Comparison of ENCODE assay signal across 8 mouse cellular contexts in the genomic region with DNA sequence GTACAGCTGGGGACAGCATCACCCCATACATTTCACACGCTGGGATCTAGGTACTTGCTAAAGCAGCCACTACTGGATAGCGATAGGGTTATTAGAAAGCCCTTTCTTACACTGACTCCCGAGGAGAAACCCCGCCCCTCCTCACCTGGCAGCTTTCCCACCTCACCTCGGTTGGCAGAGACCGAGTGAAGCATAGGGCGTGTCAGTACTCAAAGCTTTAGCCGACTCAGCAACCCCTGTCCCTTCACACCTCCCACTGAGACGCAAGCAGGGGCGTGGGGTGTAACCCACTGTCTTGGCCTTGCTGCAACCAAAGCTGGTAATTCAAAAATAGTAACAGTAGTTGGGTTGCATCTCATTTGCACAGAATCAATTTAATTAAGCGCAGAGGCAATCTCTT. TPM values are rescaled to one million over a fixed set of nuclear protein-coding genes. Genes with fewer than 3 reads are reported as not detected.
DNase-seq lines count a peak whose midpoint lies in the region; ATAC-seq and TF ChIP-seq lines count a peak whose summit lies in the region.

No protein-coding gene starts in this region.

- WGBS in heart, embryonic 10.5 days, result 4% methylated on average over 11 of the region's 11 CpGs
- WGBS in lung, postnatal 0 days, result 7% methylated on average over 11 of the region's 11 CpGs

- H3K9me3 ChIP-seq in heart, embryonic 10.5 days, result no peaks in the 10 kb centered on the region
- H3K9me3 ChIP-seq in lung, postnatal 0 days (ENCODE audit: low read length), result no peaks in the 10 kb centered on the region

- H3K4me1 ChIP-seq in heart, embryonic 10.5 days, result peaks cover 88% of the 10 kb centered on the region
- H3K4me1 ChIP-seq in lung, postnatal 0 days (ENCODE audit: insufficient read depth, low read depth, low read length), result peaks cover 34% of the 10 kb centered on the region

- DNase-seq in 3134 (ENCODE audit: extremely low read depth, insufficient read length, low spot score) (peak; percentile 79), ZHBTc4 (ENCODE audit: low read depth, low spot score) (peak; percentile 23)
- DNase-seq in heart, embryonic 10.5 days (ENCODE audit: low spot score), result no peak
- DNase-seq in kidney, adult 8-10 months, result peak; percentile 81 to 89
- peak; percentile 62 for DNase-seq in lung, postnatal 0 days (ENCODE audit: low spot score)
- DNase-seq in right cerebral cortex, postnatal 14 days, result no peak
- no peak for DNase-seq in left cerebral cortex, adult 11 months (ENCODE audit: low spot score)
- no peak for DNase-seq in spleen, adult 18-20 months

- H3K4me2 ChIP-seq in lung, postnatal 0 days (replicated peaks; ENCODE audit: low read depth, low read length), result peak overlapping the region; percentile 68

- H3K4me3 ChIP-seq in heart, embryonic 10.5 days, result peak overlapping the region; percentile 51
- no peak overlapping the region for H3K4me3 ChIP-seq in lung, postnatal 0 days (ENCODE audit: low read depth, low read length)

- ATAC-seq in lung, postnatal 0 days, result no peak

- TF ChIP-seq CTCF in lung, postnatal 0 days (IDR thresholded peaks at IDR 0.05), result no peak

- H3K27me3 ChIP-seq in heart, embryonic 10.5 days (ENCODE audit: insufficient read depth, poor library complexity, severe bottlenecking), result peaks cover 75% of the 10 kb centered on the region
- peaks cover 5% of the 10 kb centered on the region for H3K27me3 ChIP-seq in lung, postnatal 0 days (replicated peaks; ENCODE audit: insufficient read depth, low read length)

- H3K9ac ChIP-seq in lung, postnatal 0 days (replicated peaks; ENCODE audit: low read depth), result no peak overlapping the region

- 0 out of 2 replicates have a peak, but pooled peaks cover 2% of the 10 kb centered on the region for H3K36me3 ChIP-seq in heart, embryonic 10.5 days
- H3K36me3 ChIP-seq in lung, postnatal 0 days (ENCODE audit: insufficient read depth, low read length), result no peaks in the 10 kb centered on the region

- H3K27ac ChIP-seq in heart, embryonic 10.5 days, result 0 out of 2 replicates have a peak overlapping the region, but pooled peaks have one; percentile 78
- peak overlapping the region; percentile 76; the same call in 1 of the 2 replicates for H3K27ac ChIP-seq in lung, postnatal 0 days (ENCODE audit: low read length)

- peak; percentile 20; the same call in 1 of the 2 replicates for TF ChIP-seq EP300 in lung, postnatal 0 days (IDR thresholded peaks at IDR 0.05)

RNA-seq across cellular contexts. Expression of a gene that starts 2.0 kb away (rescaled TPM):
- polyA plus RNA-seq in heart, embryonic 10.5 days (2016; fragmentation: Nextera tagmentation; extraction: Ambion mirVana), result 5.6 and 6.4 TPM in 2 replicates
- 12.3 and 14.2 TPM in 2 replicates for polyA plus RNA-seq in lung, postnatal 0 days (2015; fragmentation: Nextera tagmentation; extraction: Ambion mirVana)

RNA-seq across cellular contexts. Expression of a gene that starts 2.1 kb away (rescaled TPM):
- 0.16 and 0.19 TPM in 2 replicates for polyA plus RNA-seq in heart, embryonic 10.5 days (2016; fragmentation: Nextera tagmentation; extraction: Ambion mirVana)
- 0.06 and 0.20 TPM in 2 replicates for polyA plus RNA-seq in lung, postnatal 0 days (2015; fragmentation: Nextera tagmentation; extraction: Ambion mirVana)

RNA-seq across cellular contexts. Expression of a gene that starts 2.8 kb away (rescaled TPM):
- polyA plus RNA-seq in heart, embryonic 10.5 days (2016; fragmentation: Nextera tagmentation; extraction: Ambion mirVana), result 0.39 and 0.44 TPM in 2 replicates
- polyA plus RNA-seq in lung, postnatal 0 days (2015; fragmentation: Nextera tagmentation; extraction: Ambion mirVana), result 0.24 and 0.56 TPM in 2 replicates

RNA-seq across cellular contexts. Expression of a gene that starts 17.4 kb away (rescaled TPM):
- 3.0 and 4.2 TPM in 2 replicates for polyA plus RNA-seq in heart, embryonic 10.5 days (2016; fragmentation: Nextera tagmentation; extraction: Ambion mirVana)
- polyA plus RNA-seq in lung, postnatal 0 days (2015; fragmentation: Nextera tagmentation; extraction: Ambion mirVana), result 1.9 and 2.3 TPM in 2 replicates

RNA-seq across cellular contexts. Expression of a gene that starts 53.2 kb away (rescaled TPM):
- 12.9 and 13.3 TPM in 2 replicates for polyA plus RNA-seq in heart, embryonic 10.5 days (2016; fragmentation: Nextera tagmentation; extraction: Ambion mirVana)
- polyA plus RNA-seq in lung, postnatal 0 days (2015; fragmentation: Nextera tagmentation; extraction: Ambion mirVana), result 17.1 and 17.4 TPM in 2 replicates

Comparison
In these comparisons a context has a peak if more than half of its experiments do, and no peak if none do; other contexts are left out.
1. DNase-seq: peak in 3134 (single experiment), ZHBTc4 (single experiment), kidney, adult 8-10 months (2 of 2) and lung, postnatal 0 days (single experiment); none in heart, embryonic 10.5 days (single experiment), right cerebral cortex, postnatal 14 days (single experiment), left cerebral cortex, adult 11 months (single experiment) and spleen, adult 18-20 months (0 of 2).